8 mouse cellular contexts compared by ENCODE assay signal in genomic region chr2:156420327-156420693, GRCm38 (mm10). TPM values are rescaled to one million over a fixed set of nuclear protein-coding genes. Genes with fewer than 3 reads are reported as not detected.
DNase-seq lines count a peak whose midpoint lies in the region; ATAC-seq and TF ChIP-seq lines count a peak whose summit lies in the region.

No protein-coding gene starts in this region.

- TF ChIP-seq CTCF in kidney, postnatal 0 days (IDR thresholded peaks at IDR 0.05; ENCODE audit: low read depth), result no peak

- H3K4me1 ChIP-seq in kidney, postnatal 0 days (replicated peaks; ENCODE audit: insufficient read depth, low read length), result no peaks in the 10 kb centered on the region; the same call in 1 of the 2 replicates
- H3K4me1 ChIP-seq in embryonic facial prominence, embryonic 12.5 days, result peaks cover 18% of the 10 kb centered on the region
- peaks cover 43% of the 10 kb centered on the region for H3K4me1 ChIP-seq in hindbrain, embryonic 13.5 days (replicated peaks)
- H3K4me1 ChIP-seq in midbrain, embryonic 13.5 days (replicated peaks), result peaks cover 34% of the 10 kb centered on the region

- H3K9me3 ChIP-seq in kidney, postnatal 0 days (replicated peaks; ENCODE audit: low read length), result no peaks in the 10 kb centered on the region
- no peaks in the 10 kb centered on the region for H3K9me3 ChIP-seq in embryonic facial prominence, embryonic 12.5 days
- H3K9me3 ChIP-seq in hindbrain, embryonic 13.5 days, result no peaks in the 10 kb centered on the region
- H3K9me3 ChIP-seq in midbrain, embryonic 13.5 days, result no peaks in the 10 kb centered on the region

- H3K4me2 ChIP-seq in kidney, postnatal 0 days (ENCODE audit: low read length), result peak overlapping the region; percentile 95
- H3K4me2 ChIP-seq in embryonic facial prominence, embryonic 12.5 days (replicated peaks), result peak overlapping the region; percentile 98
- H3K4me2 ChIP-seq in hindbrain, embryonic 13.5 days, result peak overlapping the region; percentile 78
- H3K4me2 ChIP-seq in midbrain, embryonic 13.5 days (replicated peaks), result peak overlapping the region; percentile 82

- no peaks in the 10 kb centered on the region for H3K27me3 ChIP-seq in kidney, postnatal 0 days (ENCODE audit: insufficient read depth, low read length)
- peaks cover 49% of the 10 kb centered on the region for H3K27me3 ChIP-seq in embryonic facial prominence, embryonic 12.5 days
- peaks cover 29% of the 10 kb centered on the region for H3K27me3 ChIP-seq in hindbrain, embryonic 13.5 days
- H3K27me3 ChIP-seq in midbrain, embryonic 13.5 days, result peaks cover 39% of the 10 kb centered on the region

- peak overlapping the region; percentile 60 for H3K4me3 ChIP-seq in kidney, postnatal 0 days (replicated peaks; ENCODE audit: low read depth, low read length)
- peak overlapping the region; percentile 66 for H3K4me3 ChIP-seq in embryonic facial prominence, embryonic 12.5 days
- H3K4me3 ChIP-seq in hindbrain, embryonic 13.5 days, result peak overlapping the region; percentile 62
- H3K4me3 ChIP-seq in midbrain, embryonic 13.5 days (replicated peaks), result peak overlapping the region; percentile 77

- peak; percentile 12; the same call in 1 of the 2 replicates for ATAC-seq in kidney, postnatal 0 days (replicated peaks; ENCODE audit: low FRiP score, low read depth)
- 0 out of 2 replicates have a peak, but pooled peaks have one; percentile 44 for ATAC-seq in embryonic facial prominence, embryonic 12.5 days (ENCODE audit: insufficient number of reproducible peaks, insufficient read depth, low FRiP score, low TSS enrichment)
- ATAC-seq in hindbrain, embryonic 13.5 days (ENCODE audit: low FRiP score), result peak; percentile 41
- peak; percentile 43 for ATAC-seq in midbrain, embryonic 13.5 days
- no peak for ATAC-seq in granulocyte monocyte progenitor cell, adult 5-6 weeks (replicated peaks; ENCODE audit: poor library complexity, severe bottlenecking)

- H3K9ac ChIP-seq in kidney, postnatal 0 days (ENCODE audit: low read depth, low read length), result peak overlapping the region; percentile 68
- peak overlapping the region; percentile 68 for H3K9ac ChIP-seq in embryonic facial prominence, embryonic 12.5 days
- H3K9ac ChIP-seq in hindbrain, embryonic 13.5 days, result peak overlapping the region; percentile 92
- peak overlapping the region; percentile 88 for H3K9ac ChIP-seq in midbrain, embryonic 13.5 days (replicated peaks)

- 18% methylated on average over 14 of the region's 14 CpGs for WGBS in kidney, postnatal 0 days
- WGBS in embryonic facial prominence, embryonic 12.5 days, result 11% methylated on average over 14 of the region's 14 CpGs
- 4% methylated on average over 14 of the region's 14 CpGs for WGBS in hindbrain, embryonic 13.5 days
- WGBS in midbrain, embryonic 13.5 days, result 5% methylated on average over 13 of the region's 14 CpGs

- no peak overlapping the region for H3K27ac ChIP-seq in kidney, postnatal 0 days
- peak overlapping the region; percentile 46; the same call in 1 of the 2 replicates for H3K27ac ChIP-seq in embryonic facial prominence, embryonic 12.5 days
- H3K27ac ChIP-seq in hindbrain, embryonic 13.5 days, result peak overlapping the region; percentile 94
- peak overlapping the region; percentile 92 for H3K27ac ChIP-seq in midbrain, embryonic 13.5 days

- H3K36me3 ChIP-seq in kidney, postnatal 0 days (ENCODE audit: insufficient read depth, low read length), result no peaks in the 10 kb centered on the region
- no peaks in the 10 kb centered on the region for H3K36me3 ChIP-seq in embryonic facial prominence, embryonic 12.5 days
- H3K36me3 ChIP-seq in hindbrain, embryonic 13.5 days, result peaks cover 4% of the 10 kb centered on the region; the same call in 1 of the 2 replicates
- 0 out of 2 replicates have a peak, but pooled peaks cover 3% of the 10 kb centered on the region for H3K36me3 ChIP-seq in midbrain, embryonic 13.5 days

- no peak for DNase-seq in kidney, postnatal 0 days (ENCODE audit: low spot score)
- DNase-seq in kidney, postnatal 36 days, result no peak
- no peak for DNase-seq in frontal cortex, postnatal 10 days (ENCODE audit: low spot score in 2 of 2)
- no peak for DNase-seq in c-Kit-positive CD71-positive TER-119-positive erythroid progenitor cells, embryonic 14.5 days (ENCODE audit: low spot score)

RNA-seq across cellular contexts. Expression of gene Epb41l1, which starts 0.4 kb away (rescaled TPM):
- polyA plus RNA-seq in kidney, postnatal 0 days (2015; fragmentation: Nextera tagmentation; extraction: Ambion mirVana), result 1.6 and 2.0 TPM in 2 replicates
- polyA plus RNA-seq in embryonic facial prominence, embryonic 12.5 days (2016; fragmentation: Nextera tagmentation; extraction: Ambion mirVana), result 3.6 TPM in 2 replicates
- polyA plus RNA-seq in hindbrain, embryonic 13.5 days (2015; fragmentation: Nextera tagmentation; extraction: Ambion mirVana), result 11.3 and 11.5 TPM in 2 replicates
- 10.4 and 11.9 TPM in 2 replicates for polyA plus RNA-seq in midbrain, embryonic 13.5 days (2015; fragmentation: Nextera tagmentation; extraction: Ambion mirVana)
- 1.0 TPM in 1 of 2 replicates, not detected in the other for total RNA-seq in granulocyte monocyte progenitor cell, adult 5-6 weeks (2014; fragmentation: Nextera tagmentation)
- total RNA-seq in granulocyte monocyte progenitor cell, adult 5-6 weeks (2017), result 0.34 TPM in 1 of 2 replicates, not detected in the other
